Mouse (Mus musculus): ENCODE data around the gene Acot8. TPM values are rescaled to one million over a fixed set of nuclear protein-coding genes. Genes with fewer than 3 reads are reported as not detected.

Gene Acot8
- polyA plus RNA-seq, 1 experiment, result 29.7 TPM

DNA sequence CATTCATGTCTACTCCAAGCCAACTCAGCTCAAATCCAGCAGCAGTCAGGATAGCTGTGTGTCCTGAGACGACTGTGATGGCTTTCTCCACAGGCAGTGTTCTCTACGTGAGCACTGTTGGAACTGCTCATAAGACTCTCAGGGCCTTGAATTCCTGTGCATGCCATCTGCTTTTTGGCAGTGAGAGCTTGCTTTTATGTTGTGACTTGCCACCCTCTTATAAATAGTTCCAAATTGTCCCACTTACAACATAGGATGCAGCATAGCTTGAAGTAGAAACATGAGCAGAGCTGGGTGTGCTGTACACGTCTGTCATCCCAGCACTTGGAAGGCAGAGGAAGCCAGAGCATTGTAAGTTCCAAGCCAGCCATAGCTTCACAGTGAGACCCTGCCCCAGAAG, 38.8 kb downstream of the Acot8 start:
- TF ChIP-seq POLR2A (IDR thresholded peaks at IDR 0.05; ENCODE audit: borderline replicate concordance, extremely low read depth, insufficient read depth, insufficient read length, poor library complexity, severe bottlenecking) (no peak), CTCF (IDR thresholded peaks at IDR 0.05; ENCODE audit: borderline replicate concordance, extremely low read depth, insufficient read depth, insufficient read length) (no peak)
- no peak for DNase-seq (ENCODE audit: low read depth)

DNA sequence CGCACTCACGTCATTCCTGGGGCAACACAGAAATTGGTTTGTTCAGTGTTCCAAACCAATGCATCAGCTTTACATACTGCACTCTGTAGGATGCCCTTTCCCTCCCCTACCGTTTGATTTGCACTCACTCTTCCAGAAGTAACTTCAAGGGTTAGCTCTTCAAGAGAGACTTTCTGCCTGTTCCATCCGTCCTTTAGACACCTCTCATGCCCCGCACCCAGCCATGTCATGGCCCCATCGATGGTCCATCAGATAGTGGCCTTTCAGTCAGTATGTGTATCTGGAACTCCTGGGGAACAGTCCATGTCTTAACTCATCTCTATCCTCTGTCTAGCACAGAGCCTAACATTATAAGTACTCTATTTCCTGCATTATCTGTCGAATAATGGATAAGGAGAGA, 42.1 kb downstream of the Acot8 start:
- TF ChIP-seq CTCF (IDR thresholded peaks at IDR 0.05; ENCODE audit: borderline replicate concordance, extremely low read depth, insufficient read depth, insufficient read length), result no peak
- no peak for TF ChIP-seq POLR2A (IDR thresholded peaks at IDR 0.05; ENCODE audit: borderline replicate concordance, extremely low read depth, insufficient read depth, insufficient read length, poor library complexity, severe bottlenecking)
- no peak for DNase-seq (ENCODE audit: low read depth)

DNA sequence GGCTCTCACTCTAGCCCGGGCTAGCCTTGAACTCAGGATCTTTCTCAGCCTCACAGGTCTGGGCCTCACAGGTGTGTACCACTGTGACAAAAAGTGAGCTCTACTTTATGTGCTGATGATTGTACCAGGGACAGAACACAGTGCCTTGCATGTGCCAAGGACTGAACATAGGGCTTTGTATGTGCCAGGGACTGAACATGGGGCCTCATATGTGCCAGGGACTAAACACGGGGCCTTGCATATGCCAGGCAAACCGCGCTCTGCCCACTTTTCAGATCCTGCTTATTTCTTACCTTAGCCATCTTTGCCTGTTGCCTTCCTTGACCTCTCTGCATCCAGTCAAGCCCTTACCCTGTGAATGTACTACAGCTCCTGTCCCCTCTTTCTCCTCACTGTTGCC, 42.7 kb downstream of the Acot8 start:
- TF ChIP-seq CTCF (IDR thresholded peaks at IDR 0.05; ENCODE audit: borderline replicate concordance, extremely low read depth, insufficient read depth, insufficient read length), result no peak
- no peak for TF ChIP-seq POLR2A (IDR thresholded peaks at IDR 0.05; ENCODE audit: borderline replicate concordance, extremely low read depth, insufficient read depth, insufficient read length, poor library complexity, severe bottlenecking)
- no peak for DNase-seq (ENCODE audit: low read depth)

DNA sequence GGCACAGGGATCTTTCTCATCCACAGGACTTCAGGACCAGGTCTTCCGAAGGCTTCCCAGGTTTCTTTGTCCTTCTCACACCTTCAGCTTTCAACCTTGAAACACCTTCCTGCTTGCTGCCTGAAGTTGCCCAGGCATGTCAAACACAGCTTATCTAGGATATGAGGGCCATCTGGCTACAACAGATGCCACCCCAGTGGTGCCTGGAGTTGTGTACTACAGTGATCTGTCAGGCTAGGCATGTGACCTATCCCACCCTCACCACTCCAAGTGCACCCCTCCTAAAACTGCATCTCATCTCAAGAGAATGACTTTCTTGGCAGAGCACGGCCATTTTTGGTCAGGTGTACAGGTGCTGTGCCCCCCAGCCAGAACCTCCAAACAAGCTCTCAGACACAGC, 43.2 kb downstream of the Acot8 start:
- TF ChIP-seq CTCF (IDR thresholded peaks at IDR 0.05; ENCODE audit: borderline replicate concordance, extremely low read depth, insufficient read depth, insufficient read length) (no peak), POLR2A (IDR thresholded peaks at IDR 0.05; ENCODE audit: borderline replicate concordance, extremely low read depth, insufficient read depth, insufficient read length, poor library complexity, severe bottlenecking) (no peak)
- no peak for DNase-seq (ENCODE audit: low read depth)

DNA sequence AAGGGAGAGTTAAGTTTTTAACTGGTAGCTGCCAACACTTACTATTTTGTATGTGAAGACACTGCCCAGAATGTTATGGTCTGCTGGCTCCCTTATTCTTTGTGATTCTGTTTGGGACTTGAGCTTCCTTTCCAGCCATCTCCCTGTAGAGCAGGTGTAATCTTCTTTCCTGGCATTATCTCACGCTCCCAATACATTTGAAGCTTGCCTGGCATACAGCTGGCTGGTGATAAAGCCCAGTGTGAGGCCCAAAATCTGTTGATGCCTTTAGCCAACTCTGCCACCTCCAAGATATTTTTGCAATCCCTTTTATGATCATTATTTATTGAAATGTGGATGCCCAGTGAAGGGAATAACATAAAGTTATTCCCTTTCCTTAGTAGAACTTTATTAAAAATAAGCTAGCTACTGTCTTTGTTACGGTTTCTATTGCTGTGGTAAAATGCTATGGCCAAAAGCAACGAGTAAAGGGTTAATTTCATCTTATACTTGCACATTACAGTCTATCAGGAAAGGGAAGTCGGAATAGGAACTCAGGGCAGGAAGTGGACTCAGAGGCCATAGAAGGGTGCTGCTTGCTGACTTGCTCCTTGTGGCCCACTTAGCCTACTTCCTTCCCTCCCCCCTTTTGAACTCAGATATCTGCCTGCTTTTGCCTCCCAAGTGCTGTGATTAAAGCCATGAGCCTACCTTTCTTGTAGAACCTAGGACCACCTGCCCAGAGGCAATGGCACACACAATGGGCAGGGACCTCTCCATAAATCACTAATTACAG, 44.4 kb downstream of the Acot8 start:
- no peak for TF ChIP-seq CTCF (IDR thresholded peaks at IDR 0.05; ENCODE audit: borderline replicate concordance, extremely low read depth, insufficient read depth, insufficient read length)
- TF ChIP-seq POLR2A (IDR thresholded peaks at IDR 0.05; ENCODE audit: borderline replicate concordance, extremely low read depth, insufficient read depth, insufficient read length, poor library complexity, severe bottlenecking), result no peak

DNA sequence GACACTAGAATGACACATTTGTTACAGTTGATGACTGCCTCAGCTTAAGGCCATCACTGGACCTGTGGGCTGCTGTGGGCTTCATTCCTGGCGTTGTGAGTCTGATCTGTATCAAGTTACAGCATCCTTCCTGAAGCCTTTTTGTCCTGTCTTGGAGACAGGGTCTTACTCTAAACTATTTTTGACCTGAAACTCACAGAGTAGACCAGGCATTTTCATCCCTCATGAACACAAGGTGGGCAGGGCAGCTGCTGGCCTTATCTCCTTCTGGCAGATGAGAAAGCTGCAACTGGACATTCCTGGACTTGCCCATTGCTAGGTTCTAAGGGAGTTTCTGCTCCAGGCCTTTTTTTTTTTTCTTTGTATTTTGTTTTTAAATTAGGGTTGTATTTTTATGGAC, 46.0 kb downstream of the Acot8 start:
- no peak for DNase-seq (ENCODE audit: low read depth)
- no peak for TF ChIP-seq CTCF (IDR thresholded peaks at IDR 0.05; ENCODE audit: borderline replicate concordance, extremely low read depth, insufficient read depth, insufficient read length)
- TF ChIP-seq POLR2A (IDR thresholded peaks at IDR 0.05; ENCODE audit: borderline replicate concordance, extremely low read depth, insufficient read depth, insufficient read length, poor library complexity, severe bottlenecking), result no peak

More for the DNA sequence above, 44.4 kb downstream of the Acot8 start:
- DNase-seq (ENCODE audit: low read depth), result no peak

DNA sequence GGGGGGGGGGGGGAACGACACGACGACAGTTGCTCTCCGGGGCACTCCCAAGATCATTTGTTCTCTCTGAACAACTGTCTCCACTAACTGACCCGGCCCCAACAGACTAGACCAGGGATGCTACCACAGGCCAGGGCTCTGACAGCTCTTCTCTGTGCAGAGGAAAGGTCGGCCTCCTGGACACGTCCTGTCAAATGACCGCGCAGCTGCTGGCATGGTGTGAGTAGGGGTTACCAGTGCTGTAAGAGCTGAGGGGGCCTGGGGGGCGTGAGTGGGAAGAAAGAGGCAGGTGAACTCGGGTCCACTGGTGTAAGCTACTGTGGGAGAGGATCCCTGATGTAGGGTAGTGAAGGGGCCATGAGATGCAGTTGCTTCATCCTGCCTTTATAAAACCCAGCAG, 46.8 kb downstream of the Acot8 start:
- no peak for TF ChIP-seq POLR2A (IDR thresholded peaks at IDR 0.05; ENCODE audit: borderline replicate concordance, extremely low read depth, insufficient read depth, insufficient read length, poor library complexity, severe bottlenecking)
- no peak for TF ChIP-seq CTCF (IDR thresholded peaks at IDR 0.05; ENCODE audit: borderline replicate concordance, extremely low read depth, insufficient read depth, insufficient read length)
- DNase-seq (ENCODE audit: low read depth), result no peak

DNA sequence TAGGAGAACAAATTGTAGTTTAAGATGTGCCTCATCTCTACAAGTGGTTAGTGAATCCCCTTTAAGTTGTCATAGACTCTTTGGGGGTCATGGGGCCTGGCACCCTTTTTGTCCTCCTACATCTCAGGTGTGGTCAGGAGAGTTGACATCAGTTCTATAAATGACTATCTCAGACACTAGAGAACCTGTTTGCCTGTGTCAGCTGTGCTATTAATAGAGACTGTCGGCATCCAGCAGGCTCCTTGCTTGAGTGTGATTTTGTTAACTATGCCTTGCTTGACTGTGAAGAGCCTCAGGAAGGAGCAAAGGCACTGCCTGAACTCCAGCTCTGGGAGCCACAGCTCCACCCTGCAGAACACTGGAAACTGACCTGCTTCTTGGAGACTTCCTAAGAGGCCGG, 49.9 kb downstream of the Acot8 start:
- no peak for DNase-seq (ENCODE audit: low read depth)
- TF ChIP-seq POLR2A (IDR thresholded peaks at IDR 0.05; ENCODE audit: borderline replicate concordance, extremely low read depth, insufficient read depth, insufficient read length, poor library complexity, severe bottlenecking) (no peak), CTCF (IDR thresholded peaks at IDR 0.05; ENCODE audit: borderline replicate concordance, extremely low read depth, insufficient read depth, insufficient read length) (no peak)

DNA sequence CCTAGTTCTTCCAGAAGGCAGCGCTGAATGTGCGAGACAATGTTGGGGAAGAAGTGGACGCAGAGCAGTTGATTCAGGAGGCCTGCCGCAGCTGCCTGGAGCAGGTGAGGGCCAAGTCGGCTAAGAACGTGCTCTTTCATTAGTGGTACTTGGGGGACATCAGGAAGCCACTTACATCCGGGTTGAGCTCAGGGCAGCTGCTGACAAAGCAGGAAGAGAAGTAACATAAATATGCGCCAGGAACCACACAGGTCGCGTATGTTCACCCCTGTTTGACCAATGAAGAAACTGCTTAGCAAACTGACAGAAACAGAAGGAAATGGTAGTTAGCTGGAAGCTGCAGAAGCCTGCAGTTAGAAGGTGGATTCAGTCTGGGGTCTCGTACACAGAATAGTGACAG, 50.6 kb downstream of the Acot8 start:
- DNase-seq (ENCODE audit: low read depth), result no peak
- TF ChIP-seq POLR2A (IDR thresholded peaks at IDR 0.05; ENCODE audit: borderline replicate concordance, extremely low read depth, insufficient read depth, insufficient read length, poor library complexity, severe bottlenecking), result no peak
- no peak for TF ChIP-seq CTCF (IDR thresholded peaks at IDR 0.05; ENCODE audit: borderline replicate concordance, extremely low read depth, insufficient read depth, insufficient read length)

DNA sequence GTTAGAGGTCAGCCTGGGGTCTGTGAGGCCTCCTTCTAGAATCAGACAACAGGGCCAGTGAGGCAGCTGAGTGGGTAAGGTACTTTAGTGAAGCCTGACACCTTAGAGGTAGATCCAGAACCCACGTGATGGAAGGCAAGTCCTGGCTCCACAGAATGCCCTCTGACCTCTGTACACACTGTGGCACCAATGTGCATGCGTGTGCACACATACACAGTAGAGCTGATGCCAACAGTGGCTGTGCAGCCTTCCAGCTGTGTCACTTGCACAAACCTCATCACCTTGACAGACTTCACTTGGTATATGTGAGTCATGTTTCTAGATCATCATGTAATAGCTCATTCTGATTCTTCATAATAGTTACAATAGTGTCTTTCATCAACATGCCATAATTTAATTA, 52.2 kb downstream of the Acot8 start:
- DNase-seq (ENCODE audit: low read depth), result no peak
- TF ChIP-seq POLR2A (IDR thresholded peaks at IDR 0.05; ENCODE audit: borderline replicate concordance, extremely low read depth, insufficient read depth, insufficient read length, poor library complexity, severe bottlenecking) (no peak), CTCF (IDR thresholded peaks at IDR 0.05; ENCODE audit: borderline replicate concordance, extremely low read depth, insufficient read depth, insufficient read length) (no peak)

DNA sequence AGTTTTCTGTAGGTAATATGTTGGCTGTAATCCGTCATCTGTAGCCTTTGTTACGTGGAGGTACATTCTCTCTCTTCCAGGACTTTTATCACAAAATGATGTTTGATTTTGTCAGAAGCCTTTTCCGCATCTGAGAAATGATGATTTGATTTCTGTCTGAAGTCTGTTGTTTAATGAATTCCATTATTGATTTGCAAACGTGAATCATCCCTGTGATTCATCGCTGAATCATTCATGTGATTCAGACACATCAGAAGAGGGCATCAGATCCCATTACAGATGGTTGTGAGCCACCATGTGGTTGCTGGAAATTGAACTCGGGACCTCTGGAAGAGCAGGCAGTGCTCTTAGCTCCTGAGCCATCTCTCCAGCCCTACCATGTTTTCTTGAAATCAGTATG, 55.7 kb downstream of the Acot8 start:
- no peak for DNase-seq (ENCODE audit: low read depth)
- TF ChIP-seq CTCF (IDR thresholded peaks at IDR 0.05; ENCODE audit: borderline replicate concordance, extremely low read depth, insufficient read depth, insufficient read length), result no peak
- TF ChIP-seq POLR2A (IDR thresholded peaks at IDR 0.05; ENCODE audit: borderline replicate concordance, extremely low read depth, insufficient read depth, insufficient read length, poor library complexity, severe bottlenecking), result no peak

DNA sequence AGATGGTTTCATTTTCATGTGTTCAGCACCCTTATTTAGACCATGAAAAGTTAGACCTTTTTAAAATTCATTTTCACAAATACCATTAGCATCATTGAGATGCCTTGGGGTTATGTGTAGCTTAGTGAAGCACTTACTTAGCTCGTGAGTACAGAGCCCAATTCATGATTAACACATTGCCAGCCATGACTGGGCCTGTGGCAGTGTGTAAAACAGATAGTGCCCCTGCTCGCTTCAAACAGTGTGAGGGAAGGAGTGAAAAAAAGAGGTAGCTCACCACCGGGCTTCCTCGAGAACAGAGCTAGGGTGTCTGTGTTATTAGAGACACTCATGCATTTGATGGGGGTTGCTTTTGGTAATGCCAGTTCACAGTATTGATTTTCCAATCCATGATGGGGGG, 56.5 kb downstream of the Acot8 start:
- TF ChIP-seq CTCF (IDR thresholded peaks at IDR 0.05; ENCODE audit: borderline replicate concordance, extremely low read depth, insufficient read depth, insufficient read length), result no peak
- no peak for TF ChIP-seq POLR2A (IDR thresholded peaks at IDR 0.05; ENCODE audit: borderline replicate concordance, extremely low read depth, insufficient read depth, insufficient read length, poor library complexity, severe bottlenecking)
- DNase-seq (ENCODE audit: low read depth), result no peak

Measured in brain, embryonic 14.5 days (tissue).